Mouse (Mus musculus) liver, embryonic 15.5 days (tissue): ENCODE measurements at regions not wholly inside any gene's neighbourhood (a gene's known extent, or its start where the extent isn't known, plus 50 kb on each side); places are given as distances from the start of the nearest gene placed in this dataset.

ENCODE experiments used
- ATAC-seq: fragments of 200-750 bp; cut with Nextera tagmentation; 2 replicates; pipeline ENCODE4 v1.8.0; 2017; ENCODE audit warnings: moderate number of reproducible peaks, mild to moderate bottlenecking, moderate library complexity; ENCODE audit not compliant: insufficient read depth
- H3K27ac ChIP-seq: fragments of 300-500 bp; sonication (generic); replicated peaks from 2 replicates; pipeline ENCODE4 v1.5.1; 2015; ENCODE audit warnings: mild to moderate bottlenecking, inconsistent platforms
- H3K27me3 ChIP-seq: fragments of 300-500 bp; sonication (generic); 2 replicates; pipeline ENCODE4 v1.6.1; 2015; ENCODE audit warnings: mild to moderate bottlenecking, inconsistent platforms
- H3K36me3 ChIP-seq: fragments of 300-500 bp; sonication (generic); replicated peaks from 2 replicates; pipeline ENCODE4 v1.6.1; 2015; ENCODE audit warnings: moderate library complexity, mild to moderate bottlenecking, inconsistent platforms
- H3K4me1 ChIP-seq: fragments of 300-500 bp; sonication (generic); replicated peaks from 2 replicates; pipeline ENCODE4 v1.6.1; 2015; ENCODE audit warnings: inconsistent platforms
- H3K4me2 ChIP-seq: fragments of 300-500 bp; sonication (generic); 2 replicates; pipeline ENCODE4 v1.6.1; 2015; ENCODE audit warnings: moderate library complexity, mild to moderate bottlenecking, inconsistent platforms
- H3K4me3 ChIP-seq: fragments of 300-500 bp; sonication (generic); replicated peaks from 2 replicates; pipeline ENCODE4 v1.5.1; 2015; ENCODE audit warnings: mild to moderate bottlenecking, inconsistent platforms
- H3K9ac ChIP-seq: fragments of 300-500 bp; sonication (generic); 2 replicates; pipeline ENCODE4 v1.6.1; 2015; ENCODE audit warnings: moderate library complexity, mild to moderate bottlenecking, inconsistent platforms
- H3K9me3 ChIP-seq: fragments of 300-500 bp; sonication (generic); replicated peaks from 2 replicates; pipeline ENCODE4 v1.6.1; 2016; ENCODE audit warnings: inconsistent platforms
- WGBS: fragments of 180-500 bp; shearing (Covaris S2); methylation state at CpG from one replicate; pipeline ENCODE4 v1.1.7; 2015; ENCODE audit warnings: mixed read lengths; ENCODE audit not compliant: insufficient replicate concordance; 5-methylcytosine and 5-hydroxymethylcytosine counted together

DNA sequence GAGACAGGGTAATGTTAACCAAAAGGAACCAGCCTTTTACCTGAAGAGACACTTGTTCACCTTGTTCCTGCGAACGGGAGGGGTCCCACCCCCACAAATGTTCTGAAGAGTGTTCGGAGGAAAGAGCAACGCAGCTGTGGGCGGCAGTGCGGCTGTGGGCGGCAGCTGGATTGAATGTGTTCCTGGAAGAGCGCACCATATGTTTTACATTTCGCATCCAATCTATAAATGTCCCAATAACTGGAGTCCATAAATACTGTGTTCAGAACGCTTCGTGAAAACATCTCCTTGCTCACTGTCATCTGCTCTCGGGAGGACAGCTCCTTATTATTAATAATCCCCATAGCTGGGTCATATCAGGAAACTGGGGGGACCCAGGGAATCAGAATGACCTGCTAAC lies 309.2 kb upstream of the Hs6st1 start:
- no peaks in the 10 kb centered on the region for H3K9me3 ChIP-seq
- H3K4me3 ChIP-seq: no peak overlapping the region
- H3K36me3 ChIP-seq: no peaks in the 10 kb centered on the region
- 73% methylated on average over 12 of the region's 12 CpGs for WGBS
- H3K27me3 ChIP-seq: no peaks in the 10 kb centered on the region
- H3K9ac ChIP-seq: no peak overlapping the region
- H3K4me2 ChIP-seq: no peak overlapping the region
- no peak overlapping the region for H3K27ac ChIP-seq
- H3K4me1 ChIP-seq: no peaks in the 10 kb centered on the region
- no peak for ATAC-seq

DNA sequence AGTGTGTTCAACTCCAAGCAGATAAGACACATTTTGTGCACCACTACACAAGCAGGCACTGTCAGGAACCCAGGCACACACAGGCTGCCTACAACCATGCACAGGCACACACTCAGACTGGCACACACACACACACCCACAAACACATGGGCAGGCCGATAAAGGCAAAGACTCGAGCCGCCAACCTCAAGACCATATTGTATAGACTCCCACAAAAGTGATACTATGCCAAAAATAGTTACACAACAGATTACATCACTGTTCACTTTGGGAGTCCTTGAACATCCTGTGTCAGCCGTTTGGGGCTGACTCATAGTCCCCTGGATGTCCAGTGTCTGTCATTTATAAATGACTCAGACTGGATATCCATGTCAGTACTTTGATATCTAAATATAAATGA lies 308.6 kb upstream of the Hs6st1 start:
- no peak overlapping the region for H3K9ac ChIP-seq
- no peaks in the 10 kb centered on the region for H3K9me3 ChIP-seq
- ATAC-seq: no peak
- 34% methylated on average over 4 of the region's 4 CpGs for WGBS
- H3K27me3 ChIP-seq: no peaks in the 10 kb centered on the region
- H3K4me2 ChIP-seq: no peak overlapping the region
- no peaks in the 10 kb centered on the region for H3K4me1 ChIP-seq
- H3K36me3 ChIP-seq: no peaks in the 10 kb centered on the region
- no peak overlapping the region for H3K4me3 ChIP-seq
- H3K27ac ChIP-seq: no peak overlapping the region

DNA sequence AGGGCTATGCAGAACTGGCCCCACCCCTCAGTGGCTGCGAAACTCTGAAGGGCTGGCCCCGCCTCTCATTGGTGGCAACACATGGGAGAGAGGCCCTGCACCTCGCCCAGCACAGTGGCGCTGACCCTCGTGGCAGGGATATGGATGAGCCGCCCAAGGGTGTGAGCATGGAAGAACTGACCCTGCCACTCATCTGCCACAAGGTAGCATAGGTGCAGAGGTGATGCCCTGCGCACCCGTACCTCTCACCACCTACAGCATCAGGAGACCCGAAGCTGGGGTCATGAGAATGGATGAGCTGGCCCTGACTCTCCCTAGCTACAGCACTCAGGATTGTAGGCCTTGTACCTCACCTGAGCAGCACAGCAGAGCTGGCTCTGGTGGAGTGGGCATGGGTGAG lies 305.1 kb upstream of the Hs6st1 start:
- no peak overlapping the region for H3K27ac ChIP-seq
- no peak for ATAC-seq
- WGBS: 74% methylated on average over 9 of the region's 9 CpGs

DNA sequence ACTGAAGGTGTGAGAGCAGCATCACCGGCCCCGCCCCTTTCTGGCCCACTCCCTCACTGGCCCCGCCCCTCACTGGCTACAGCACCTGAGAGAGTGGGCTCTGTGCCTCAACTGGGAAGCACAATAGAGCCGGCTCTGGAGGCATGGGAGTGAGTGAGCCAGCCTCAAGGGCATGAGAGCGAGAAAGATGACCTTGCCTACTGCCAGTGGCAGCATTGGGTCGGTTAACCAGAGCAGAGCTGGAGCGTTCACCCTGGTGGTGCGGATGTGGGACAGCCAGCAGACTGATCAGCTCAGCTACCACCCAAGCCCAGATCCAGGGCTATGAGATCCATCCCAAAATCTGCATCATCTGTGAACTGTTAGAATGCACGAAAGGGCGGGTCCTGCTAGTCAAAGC lies 304.7 kb upstream of the Hs6st1 start:
- Histone ChIP-seq H3K36me3 (no peaks in the 10 kb centered on the region), H3K27ac (no peak overlapping the region), H3K9me3 (no peaks in the 10 kb centered on the region), H3K4me3 (no peak overlapping the region), H3K27me3 (no peaks in the 10 kb centered on the region), H3K4me1 (no peaks in the 10 kb centered on the region), H3K9ac (no peak overlapping the region), H3K4me2 (no peak overlapping the region)
- WGBS: 59% methylated on average over 10 of the region's 10 CpGs
- ATAC-seq: no peak

More for the DNA sequence above, 305.1 kb upstream of the Hs6st1 start:
- no peak overlapping the region for H3K4me3 ChIP-seq
- no peaks in the 10 kb centered on the region for H3K27me3 ChIP-seq
- H3K9me3 ChIP-seq: no peaks in the 10 kb centered on the region
- H3K9ac ChIP-seq: no peak overlapping the region
- H3K4me2 ChIP-seq: no peak overlapping the region
- no peaks in the 10 kb centered on the region for H3K36me3 ChIP-seq
- H3K4me1 ChIP-seq: no peaks in the 10 kb centered on the region

DNA sequence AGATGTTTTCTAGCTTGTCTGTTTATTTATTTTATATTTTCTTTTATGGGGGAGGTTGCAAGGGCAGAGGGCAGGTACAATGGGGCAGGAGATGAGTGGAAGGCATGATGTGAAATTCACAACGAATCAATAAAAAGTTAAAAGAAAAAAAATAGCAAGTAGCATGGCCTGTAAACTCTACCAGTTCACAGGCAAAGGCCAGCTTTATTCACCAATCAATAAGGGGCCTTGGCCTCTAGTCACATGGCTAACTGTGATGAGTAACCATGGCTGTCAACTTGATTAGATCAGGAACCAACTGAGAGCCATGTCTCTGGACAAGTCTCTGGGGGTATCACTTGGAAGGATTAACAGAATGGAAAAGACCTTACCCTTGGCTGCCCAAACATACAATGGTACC lies 304.1 kb upstream of the Hs6st1 start:
- Histone ChIP-seq H3K9me3 (no peaks in the 10 kb centered on the region), H3K27me3 (no peaks in the 10 kb centered on the region), H3K36me3 (no peaks in the 10 kb centered on the region), H3K4me1 (no peaks in the 10 kb centered on the region), H3K9ac (no peak overlapping the region), H3K27ac (no peak overlapping the region), H3K4me2 (no peak overlapping the region), H3K4me3 (no peak overlapping the region)
- ATAC-seq: no peak
- WGBS: 54% methylated on average over 1 of the region's 1 CpGs

DNA sequence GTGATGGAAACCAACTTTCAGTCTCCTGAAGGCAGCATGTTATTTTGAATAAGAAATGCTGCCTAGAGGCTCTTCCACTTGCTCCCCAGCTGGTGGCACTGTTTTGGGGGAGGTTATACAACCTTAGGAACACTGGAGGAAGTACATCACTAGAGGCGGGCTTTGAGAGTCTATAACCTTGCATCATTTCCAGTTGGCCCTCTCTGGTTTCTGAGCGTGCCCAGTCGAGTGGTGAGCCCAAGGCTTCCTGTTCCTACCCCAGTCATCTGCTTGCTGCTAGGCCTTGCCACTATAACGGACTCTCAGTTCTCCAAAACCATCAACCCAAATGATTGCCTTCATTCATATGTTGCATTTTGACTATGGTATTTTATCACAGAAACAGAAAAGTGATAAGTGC lies 302.5 kb upstream of the Hs6st1 start:
- Histone ChIP-seq H3K9me3 (no peaks in the 10 kb centered on the region), H3K36me3 (no peaks in the 10 kb centered on the region), H3K27me3 (no peaks in the 10 kb centered on the region), H3K9ac (no peak overlapping the region), H3K27ac (no peak overlapping the region), H3K4me2 (no peak overlapping the region), H3K4me1 (no peaks in the 10 kb centered on the region), H3K4me3 (no peak overlapping the region)
- no peak for ATAC-seq
- 59% methylated on average over 4 of the region's 4 CpGs for WGBS

DNA sequence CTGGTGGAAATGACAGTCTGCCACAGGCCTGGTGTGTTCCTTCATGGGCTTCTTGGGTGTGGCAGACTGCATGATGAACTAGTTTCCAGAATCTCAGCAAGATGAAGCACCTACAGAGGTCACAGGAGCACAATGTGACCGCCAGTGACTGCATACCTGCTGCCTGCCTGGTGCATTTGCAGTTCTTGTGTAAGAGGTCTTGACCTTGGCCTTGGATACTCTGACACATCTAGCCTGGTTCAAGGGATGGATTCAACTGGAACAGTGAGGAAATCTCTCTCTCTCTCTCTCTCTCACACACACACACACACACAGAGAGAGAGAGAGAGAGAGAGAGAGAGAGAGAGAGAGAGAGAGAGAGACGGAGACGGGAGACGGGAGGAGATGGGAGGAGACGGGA lies 301.9 kb upstream of the Hs6st1 start:
- no peak for ATAC-seq
- no peak overlapping the region for H3K4me3 ChIP-seq
- H3K9ac ChIP-seq: no peak overlapping the region
- H3K4me2 ChIP-seq: no peak overlapping the region
- H3K27ac ChIP-seq: no peak overlapping the region
- no peaks in the 10 kb centered on the region for H3K9me3 ChIP-seq
- WGBS: 74% methylated on average over 5 of the region's 5 CpGs
- no peaks in the 10 kb centered on the region for H3K27me3 ChIP-seq
- no peaks in the 10 kb centered on the region for H3K36me3 ChIP-seq
- H3K4me1 ChIP-seq: no peaks in the 10 kb centered on the region

DNA sequence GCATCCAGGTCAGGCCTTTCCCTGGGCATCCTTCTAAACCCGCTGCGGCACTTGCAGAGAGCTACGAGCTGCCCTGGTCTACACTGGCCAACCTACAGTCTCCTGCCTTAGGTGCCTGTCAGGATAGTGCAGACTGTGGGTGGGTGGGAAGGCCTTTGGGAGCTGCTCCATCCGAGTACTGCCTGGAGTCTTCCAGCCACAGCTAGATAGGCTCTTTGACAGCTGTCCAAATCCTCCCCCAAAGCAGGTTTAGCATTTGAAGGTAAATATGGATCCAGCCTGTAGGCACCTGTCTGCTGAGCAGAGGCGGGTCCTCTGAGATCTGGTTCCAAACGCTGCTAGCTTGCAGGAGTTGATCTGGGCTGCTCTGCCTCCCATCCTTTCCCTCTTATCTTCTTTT lies 295.6 kb upstream of the Hs6st1 start:
- no peak overlapping the region for H3K4me3 ChIP-seq
- no peak overlapping the region for H3K4me2 ChIP-seq
- WGBS: 60% methylated on average over 6 of the region's 6 CpGs
- no peak overlapping the region for H3K27ac ChIP-seq
- no peaks in the 10 kb centered on the region for H3K9me3 ChIP-seq
- ATAC-seq: no peak
- H3K36me3 ChIP-seq: no peaks in the 10 kb centered on the region
- no peaks in the 10 kb centered on the region for H3K27me3 ChIP-seq
- H3K4me1 ChIP-seq: no peaks in the 10 kb centered on the region
- H3K9ac ChIP-seq: no peak overlapping the region

DNA sequence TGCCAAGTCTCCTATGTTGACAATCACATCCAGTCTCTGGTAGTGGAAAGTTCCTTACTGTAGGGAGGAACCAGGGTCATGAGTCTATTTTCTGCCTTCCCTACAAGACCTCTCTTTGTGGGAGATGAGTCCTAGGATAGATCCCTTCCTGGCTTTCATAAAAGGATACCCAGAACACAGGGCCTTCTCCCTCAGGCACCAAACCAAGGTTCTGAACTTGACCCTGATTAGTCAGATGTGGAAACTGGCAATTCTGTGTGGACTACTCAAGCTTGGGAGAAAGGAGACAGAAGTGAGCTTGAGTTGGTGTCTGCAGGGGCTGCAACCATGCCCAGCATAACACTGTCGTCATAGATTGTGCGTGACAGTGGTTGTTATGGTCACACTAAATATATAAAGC lies 293.6 kb upstream of the Hs6st1 start:
- Histone ChIP-seq H3K27ac (no peak overlapping the region), H3K36me3 (no peaks in the 10 kb centered on the region), H3K9ac (no peak overlapping the region), H3K4me3 (no peak overlapping the region), H3K27me3 (no peaks in the 10 kb centered on the region), H3K9me3 (no peaks in the 10 kb centered on the region), H3K4me2 (no peak overlapping the region), H3K4me1 (no peaks in the 10 kb centered on the region)
- WGBS: 67% methylated on average over 2 of the region's 2 CpGs
- no peak for ATAC-seq

DNA sequence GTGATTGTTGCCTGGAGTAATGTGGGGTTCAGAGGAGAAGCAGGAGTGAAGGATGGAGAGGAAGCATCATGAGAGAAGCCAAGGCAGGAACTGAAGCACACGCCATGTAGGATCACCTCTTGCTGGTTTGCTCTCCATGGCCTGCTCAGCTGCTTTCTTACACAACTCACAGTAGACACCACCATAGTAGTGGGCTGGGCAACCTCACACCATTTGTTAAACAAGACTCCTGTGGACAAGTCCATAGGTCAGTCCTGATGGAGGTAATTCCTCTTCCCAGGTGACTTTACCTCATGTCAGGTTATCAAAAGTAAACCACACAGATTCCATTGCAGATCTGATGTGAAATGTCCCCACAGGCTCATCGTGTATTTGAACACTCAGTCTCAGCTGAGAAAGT lies 285.5 kb upstream of the Hs6st1 start:
- no peaks in the 10 kb centered on the region for H3K4me1 ChIP-seq
- 49% methylated on average over 2 of the region's 2 CpGs for WGBS
- no peak overlapping the region for H3K27ac ChIP-seq
- no peak overlapping the region for H3K9ac ChIP-seq
- no peak overlapping the region for H3K4me3 ChIP-seq
- H3K4me2 ChIP-seq: no peak overlapping the region
- no peak for ATAC-seq
- H3K27me3 ChIP-seq: no peaks in the 10 kb centered on the region
- H3K9me3 ChIP-seq: no peaks in the 10 kb centered on the region
- H3K36me3 ChIP-seq: no peaks in the 10 kb centered on the region

DNA sequence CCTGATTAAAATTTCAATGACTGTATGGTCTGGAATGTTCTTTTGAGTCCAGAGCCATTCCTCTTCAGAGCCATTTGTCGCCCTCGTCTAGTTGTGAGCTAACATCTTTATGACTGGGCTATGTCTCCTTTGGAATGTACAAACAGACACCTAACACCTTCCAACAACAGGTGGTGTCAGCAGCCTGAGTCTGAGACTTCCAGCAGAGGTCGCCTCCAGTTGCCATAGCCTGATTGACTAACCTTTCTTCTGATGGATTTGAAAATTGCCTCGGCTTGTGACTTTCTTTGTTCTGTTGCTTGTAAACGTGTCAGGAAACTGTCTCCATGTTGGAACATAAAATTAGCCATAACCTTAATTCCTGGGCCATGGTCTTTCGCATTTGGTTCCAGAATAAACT lies 284.8 kb upstream of the Hs6st1 start:
- H3K9ac ChIP-seq: no peak overlapping the region
- WGBS: 65% methylated on average over 6 of the region's 6 CpGs
- no peaks in the 10 kb centered on the region for H3K4me1 ChIP-seq
- no peaks in the 10 kb centered on the region for H3K27me3 ChIP-seq
- no peak for ATAC-seq
- H3K36me3 ChIP-seq: no peaks in the 10 kb centered on the region
- no peak overlapping the region for H3K4me3 ChIP-seq
- H3K9me3 ChIP-seq: no peaks in the 10 kb centered on the region
- no peak overlapping the region for H3K4me2 ChIP-seq
- H3K27ac ChIP-seq: no peak overlapping the region

DNA sequence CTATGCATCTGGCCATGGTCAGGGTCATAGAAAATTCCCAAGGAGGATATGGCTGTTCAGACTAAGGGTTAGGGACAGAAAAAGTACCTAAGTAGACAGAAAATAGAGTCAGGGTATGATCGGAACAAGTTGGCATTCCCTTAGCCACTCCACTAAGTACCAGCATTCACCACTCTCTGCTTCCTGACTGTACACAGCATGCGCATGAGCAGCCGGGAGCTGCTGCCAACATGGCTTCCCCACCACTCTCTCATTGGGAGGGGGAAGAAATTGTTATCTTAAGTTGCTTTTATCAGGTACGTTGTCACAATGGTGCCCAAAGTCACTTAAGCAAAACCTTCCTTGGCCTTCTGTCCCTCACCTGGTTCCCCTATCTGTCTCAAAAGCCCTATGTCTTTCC lies 282.0 kb upstream of the Hs6st1 start:
- 76% methylated on average over 4 of the region's 4 CpGs for WGBS
- no peak overlapping the region for H3K4me2 ChIP-seq
- H3K4me1 ChIP-seq: no peaks in the 10 kb centered on the region
- H3K9ac ChIP-seq: no peak overlapping the region
- H3K27ac ChIP-seq: no peak overlapping the region
- no peak for ATAC-seq
- no peak overlapping the region for H3K4me3 ChIP-seq
- no peaks in the 10 kb centered on the region for H3K9me3 ChIP-seq
- H3K27me3 ChIP-seq: no peaks in the 10 kb centered on the region
- no peaks in the 10 kb centered on the region for H3K36me3 ChIP-seq
